Mouse (Mus musculus): ENCODE data around the gene Wnt8b.
A peak's percentile ranks its signal among the peaks of the same experiment; 100 is the strongest.

Wnt8b gene

DNA sequence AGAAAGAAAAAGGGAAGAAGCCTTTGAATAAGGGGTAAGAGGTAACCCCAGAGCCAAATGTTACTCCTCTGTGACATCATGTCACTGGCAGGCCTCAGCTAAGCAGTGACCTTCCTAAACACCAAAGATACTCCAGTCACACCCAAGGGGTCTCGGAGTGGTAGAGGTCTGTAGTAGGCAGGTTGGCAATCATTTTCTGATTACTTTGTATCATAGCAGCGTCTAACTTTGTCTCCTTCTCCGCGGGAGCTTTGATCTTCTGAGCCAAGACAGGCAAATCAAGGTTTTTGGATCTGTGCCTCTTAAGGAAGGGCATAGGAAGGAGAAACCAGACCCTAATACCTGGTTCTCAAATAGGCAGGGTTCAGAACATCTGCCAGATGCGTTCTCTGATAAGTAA, 19.3 kb downstream of the Wnt8b start:
- DNase-seq (ENCODE audit: low spot score in 2 of 2), result peak in 1 of 2 experiments; percentile 23

DNA sequence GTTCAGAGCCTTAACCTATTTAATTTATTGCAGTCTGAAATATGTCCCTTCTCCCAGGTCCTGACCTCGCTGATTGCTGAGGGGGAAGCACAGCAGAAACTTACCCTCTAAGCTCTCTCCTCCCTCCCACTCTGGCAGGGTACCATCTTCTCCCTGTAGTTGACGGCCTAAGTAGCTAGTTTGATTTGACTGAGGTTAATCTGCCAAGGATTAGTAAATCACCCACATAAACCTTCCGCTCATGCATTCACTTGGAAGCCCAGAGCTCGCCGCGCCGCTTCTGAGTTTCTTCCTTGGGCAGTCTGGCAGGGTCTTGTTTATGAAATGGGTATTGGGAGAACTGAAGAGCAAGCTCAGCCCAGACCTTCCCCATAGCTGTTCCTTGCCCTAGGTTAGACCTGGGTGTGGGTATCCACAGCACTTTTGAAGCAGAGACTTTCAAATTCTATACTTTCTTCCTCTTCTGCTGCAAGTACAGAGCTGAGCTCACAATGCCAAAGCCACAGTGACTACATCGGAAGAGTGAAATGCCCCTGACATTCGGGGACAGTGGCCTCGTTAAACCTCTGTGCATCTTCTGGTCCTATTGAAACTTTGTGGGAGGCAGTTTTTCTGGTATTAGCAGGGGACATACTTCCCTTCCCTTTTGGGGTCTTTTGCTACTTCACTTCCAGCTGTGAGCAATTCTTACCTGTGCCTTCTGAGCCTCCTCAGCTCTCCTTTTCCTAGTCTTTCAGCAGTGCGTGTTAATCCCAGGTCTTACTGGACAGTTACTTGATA, 20.0 kb downstream of the Wnt8b start:
- no peak for DNase-seq (ENCODE audit: low spot score in 2 of 2)

DNA sequence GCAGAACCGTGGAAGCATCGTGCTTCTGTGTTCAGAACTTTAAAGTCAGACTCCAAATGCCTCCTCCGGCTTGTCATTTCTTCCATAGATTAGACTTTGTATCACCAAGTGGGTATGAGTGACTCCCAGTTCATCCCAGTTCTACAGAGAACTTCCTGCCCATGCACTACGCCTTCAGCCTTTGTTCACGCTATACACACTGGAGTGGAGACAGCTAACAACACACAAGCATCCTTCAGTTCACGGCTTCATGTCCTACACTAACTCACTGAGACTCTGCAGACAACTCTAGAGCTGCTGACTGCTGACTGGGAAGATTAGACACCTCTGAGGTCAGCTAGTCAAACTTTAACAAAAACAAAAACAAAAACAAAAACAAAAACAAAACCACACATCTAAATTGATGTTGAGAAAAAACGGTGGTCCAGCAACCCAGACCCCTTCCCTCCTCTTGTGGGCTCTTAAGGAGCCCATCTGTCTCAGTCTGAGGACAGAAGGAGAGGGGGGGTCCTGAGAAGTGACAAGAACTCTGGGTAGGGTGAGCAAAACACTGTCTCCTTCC, 20.7 kb downstream of the Wnt8b start:
- DNase-seq (ENCODE audit: low spot score in 2 of 2), result no peak

DNA sequence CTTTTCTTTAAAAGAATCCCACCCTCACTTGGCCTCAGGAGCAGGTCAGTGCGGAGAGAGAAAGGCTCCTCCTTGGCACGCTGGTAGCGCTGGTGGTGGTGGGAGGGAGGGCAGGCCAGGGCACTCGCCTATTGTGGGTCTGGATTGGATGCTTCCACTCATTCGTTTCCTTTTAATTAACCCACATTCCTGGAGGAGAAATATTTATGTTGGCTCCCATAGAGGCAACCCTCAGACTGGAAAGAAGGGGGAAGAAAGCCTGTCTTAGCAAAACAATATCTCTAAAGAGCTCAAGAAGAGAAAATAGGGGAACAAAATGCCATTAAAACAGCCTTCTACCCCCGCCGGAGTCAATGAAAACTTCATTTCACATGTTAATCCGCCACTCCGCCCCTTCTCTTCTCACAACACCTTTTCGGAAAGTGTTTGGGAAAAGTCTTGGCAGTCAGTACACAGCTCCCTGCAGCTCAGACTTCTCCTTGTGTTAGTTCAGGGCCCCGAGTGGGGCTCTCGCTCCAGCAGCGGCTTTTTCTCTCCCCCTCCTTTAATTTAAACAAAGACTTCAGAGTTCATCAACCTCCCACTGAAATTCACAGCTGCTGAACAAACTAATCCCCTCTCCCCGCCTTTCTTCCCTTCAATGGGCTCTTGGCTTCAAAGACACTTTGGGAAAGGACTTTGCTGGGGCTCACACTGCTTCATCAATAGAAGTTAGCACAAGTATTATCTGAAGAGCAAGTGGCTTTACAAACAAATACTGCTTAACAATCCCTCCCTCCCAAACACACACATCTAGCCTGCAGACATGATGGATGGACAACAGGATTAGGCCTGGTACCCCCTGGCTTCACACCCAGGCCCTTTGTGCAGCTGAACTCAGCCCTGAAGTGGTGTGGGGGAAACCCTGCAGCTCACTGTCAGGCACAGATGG, 21.5 kb downstream of the Wnt8b start:
- DNase-seq (ENCODE audit: low spot score in 2 of 2), result no peak

DNA sequence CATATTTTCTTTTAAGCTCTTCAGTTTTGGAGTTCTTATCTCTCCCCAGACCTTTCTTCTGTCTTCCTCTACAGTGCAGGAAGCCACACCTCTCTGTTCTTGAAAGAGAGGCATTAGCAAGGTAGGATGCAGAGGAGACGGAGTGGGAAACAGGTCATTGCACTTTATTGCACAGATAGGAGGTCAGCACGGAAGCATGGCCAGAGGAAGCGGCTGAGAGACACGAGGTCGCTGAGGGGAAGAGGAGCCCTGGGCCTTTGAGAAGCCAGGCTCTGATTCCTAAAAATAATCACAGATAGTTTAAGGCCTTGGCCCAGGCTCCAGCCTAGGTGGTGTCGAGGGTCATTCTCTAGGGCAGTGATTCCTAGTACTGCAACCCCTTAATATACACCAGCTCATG, 22.5 kb downstream of the Wnt8b start:
- DNase-seq (ENCODE audit: low spot score in 2 of 2), result no peak

DNA sequence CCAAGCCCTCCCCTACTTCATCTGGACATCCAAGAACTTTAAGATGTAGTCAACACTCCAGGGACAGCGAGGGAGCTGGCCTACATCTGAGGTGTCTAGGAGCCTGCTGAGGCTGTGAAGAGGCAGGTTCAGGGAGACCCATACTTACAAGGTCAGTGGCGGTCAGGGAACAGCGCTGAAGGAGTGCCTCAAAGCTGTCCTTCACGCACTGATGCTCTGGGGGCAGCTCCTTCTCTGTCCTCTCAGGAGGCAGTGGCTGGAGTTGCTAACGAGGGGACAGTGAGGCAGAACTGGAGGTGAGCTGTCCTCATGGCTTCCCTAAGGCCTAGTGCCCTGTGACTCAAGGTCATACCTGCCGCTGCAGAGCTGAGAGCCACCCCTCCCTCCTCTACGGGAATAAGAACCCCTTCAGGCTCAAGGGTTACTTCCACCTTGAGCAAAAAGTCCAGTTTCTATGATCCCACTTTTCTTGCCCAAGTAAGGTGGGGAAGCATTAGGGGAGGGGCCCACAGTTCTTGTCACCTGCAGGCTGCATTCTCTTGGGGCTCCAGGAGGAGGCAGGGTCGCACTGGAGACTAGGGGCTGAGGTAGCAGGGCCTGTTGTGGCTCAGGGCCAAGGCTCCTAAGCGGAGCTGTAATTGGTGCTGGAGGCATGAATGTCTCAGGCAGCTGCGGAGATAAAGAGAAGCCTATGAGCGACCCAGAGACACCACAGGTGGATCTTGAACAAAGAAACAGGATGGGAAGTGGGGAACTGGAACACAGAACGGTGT, 24.9 kb downstream of the Wnt8b start:
- DNase-seq (ENCODE audit: low spot score in 2 of 2), result peak; percentile 48 to 64

DNA sequence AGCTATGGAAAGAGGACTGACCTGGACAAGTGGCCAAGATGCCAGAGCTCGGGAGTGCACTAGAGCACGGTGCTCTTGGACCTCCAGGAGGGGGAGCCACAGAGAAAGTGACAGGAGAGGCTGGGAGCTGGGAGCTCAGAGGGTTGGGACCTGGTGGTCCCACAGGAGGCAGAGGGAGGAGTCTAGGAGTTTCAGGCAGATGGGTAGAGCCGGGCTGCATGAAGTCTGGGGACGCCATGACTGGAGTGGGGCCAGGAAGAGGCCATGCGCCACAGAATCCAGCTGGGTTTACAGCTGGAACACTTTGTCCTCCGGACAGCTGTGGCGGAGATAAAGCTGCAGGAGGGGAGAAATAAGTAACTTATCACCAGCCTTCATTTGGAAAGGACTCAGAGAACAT, 25.9 kb downstream of the Wnt8b start:
- DNase-seq (ENCODE audit: low spot score in 2 of 2), result no peak

DNA sequence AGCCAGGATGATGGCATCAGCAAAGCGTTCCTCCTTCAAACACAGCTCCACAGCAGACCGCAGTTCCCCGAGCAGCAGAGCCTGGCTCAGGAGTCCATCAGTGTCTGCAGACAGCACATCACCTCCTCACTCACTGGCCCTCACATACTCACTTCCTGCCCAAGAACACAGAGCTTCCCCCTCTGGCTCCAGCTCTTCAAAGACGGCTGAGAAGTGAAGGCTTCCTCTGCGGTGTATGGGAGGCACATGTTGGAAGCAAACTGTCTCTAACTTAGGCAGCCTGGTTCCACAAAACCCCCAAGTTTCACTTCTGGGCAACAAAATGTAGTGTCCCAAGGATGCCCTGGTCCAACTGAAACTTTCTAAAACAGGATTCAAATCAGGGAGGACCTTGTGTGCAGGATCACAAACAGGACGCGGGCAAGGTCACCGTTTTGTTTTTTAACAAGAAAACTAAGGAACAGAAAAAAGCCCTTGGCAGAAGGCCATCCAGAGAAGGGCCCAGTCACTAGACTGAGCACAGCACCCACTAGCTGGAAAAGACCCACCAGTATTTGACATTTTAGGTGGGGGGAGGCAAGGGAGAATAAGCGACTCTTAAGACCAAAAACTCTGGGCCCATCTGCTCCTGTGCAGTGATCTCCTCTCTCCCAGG, 32.4 kb downstream of the Wnt8b start:
- peak; percentile 48 to 59 for DNase-seq (ENCODE audit: low spot score in 2 of 2)

DNA sequence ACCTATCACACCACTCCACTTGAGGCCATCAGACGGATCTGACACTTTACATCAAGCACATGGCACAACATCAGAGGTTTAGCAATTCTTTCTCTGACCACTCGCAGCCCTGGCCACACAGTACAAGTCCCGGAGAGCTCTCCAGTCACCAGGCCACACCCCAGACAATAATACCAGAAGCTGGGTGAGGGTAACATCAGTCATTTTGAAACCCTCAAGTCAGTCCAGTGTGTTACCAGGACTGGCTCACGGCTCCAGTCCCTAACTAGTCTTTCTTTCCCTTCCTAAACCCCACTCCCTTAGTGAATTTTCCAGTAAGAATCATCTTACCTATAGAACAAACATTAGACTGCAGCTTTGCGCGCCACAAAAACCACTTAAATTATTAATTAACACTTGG, 36.7 kb downstream of the Wnt8b start:
- no peak for DNase-seq (ENCODE audit: low spot score in 2 of 2)

DNA sequence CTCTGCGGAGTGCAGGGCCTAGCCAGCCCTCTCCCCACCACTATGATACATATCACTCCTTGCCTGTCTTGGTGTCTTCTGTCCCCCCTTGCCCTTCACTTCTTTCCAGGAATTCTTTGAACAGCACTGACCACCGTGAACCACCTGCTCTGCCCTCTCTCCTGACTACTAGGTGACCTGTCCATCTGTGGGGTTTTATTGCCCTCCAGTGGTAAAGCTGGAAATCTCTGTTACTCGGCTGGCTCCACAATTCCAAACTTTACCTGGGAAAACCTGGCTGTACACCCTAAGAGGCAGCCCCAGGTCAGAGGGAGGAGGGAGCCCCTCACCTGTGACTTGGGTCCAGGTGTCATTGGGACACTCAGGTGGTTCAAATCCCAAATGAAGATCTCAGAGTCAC, 42.1 kb downstream of the Wnt8b start:
- DNase-seq (ENCODE audit: low spot score in 2 of 2), result no peak

DNA sequence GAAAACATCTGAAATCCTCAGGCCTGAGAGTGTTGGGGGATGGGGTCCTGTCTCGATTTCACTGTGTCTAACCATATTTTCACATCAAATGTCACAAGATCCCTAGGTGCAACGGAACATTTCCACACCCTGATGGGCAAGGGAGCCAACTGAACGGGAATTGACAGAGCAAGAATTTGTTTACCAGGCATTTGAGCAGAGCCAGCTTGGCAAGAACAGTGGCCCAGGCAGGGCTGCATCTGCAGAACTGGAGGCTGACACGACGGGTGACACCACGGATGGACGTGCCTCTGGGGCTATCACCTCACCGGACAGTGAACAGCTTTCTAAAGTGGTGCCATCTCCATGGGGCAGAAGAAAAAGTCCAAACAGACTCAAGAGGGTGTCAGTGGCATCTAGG, 44.1 kb downstream of the Wnt8b start:
- DNase-seq (ENCODE audit: low spot score in 2 of 2), result no peak

DNA sequence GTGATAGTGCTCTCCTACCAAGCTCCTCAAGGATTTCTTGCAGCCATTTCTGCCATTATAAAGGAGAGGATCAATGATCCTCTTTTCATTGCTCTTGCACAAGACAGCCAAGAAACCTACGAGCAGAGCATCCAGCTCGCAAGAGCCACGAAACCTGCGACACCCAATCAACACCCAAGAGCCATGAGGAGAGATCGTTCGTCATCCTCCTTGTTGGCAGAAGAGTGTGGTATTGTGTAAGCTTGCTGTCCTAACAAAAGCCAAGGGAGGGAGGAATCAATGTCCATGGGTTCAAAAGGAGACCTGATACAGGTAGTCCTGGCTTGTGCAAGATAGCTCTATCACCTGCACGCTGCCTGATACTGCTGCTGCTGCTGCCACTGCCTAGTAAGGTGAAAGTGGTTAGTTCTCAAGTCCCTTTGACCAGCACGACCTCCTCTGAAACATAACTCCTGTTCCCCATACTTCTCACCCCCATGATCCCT, 49.5 kb downstream of the Wnt8b start:
- DNase-seq (ENCODE audit: low spot score in 2 of 2), result no peak

DNA sequence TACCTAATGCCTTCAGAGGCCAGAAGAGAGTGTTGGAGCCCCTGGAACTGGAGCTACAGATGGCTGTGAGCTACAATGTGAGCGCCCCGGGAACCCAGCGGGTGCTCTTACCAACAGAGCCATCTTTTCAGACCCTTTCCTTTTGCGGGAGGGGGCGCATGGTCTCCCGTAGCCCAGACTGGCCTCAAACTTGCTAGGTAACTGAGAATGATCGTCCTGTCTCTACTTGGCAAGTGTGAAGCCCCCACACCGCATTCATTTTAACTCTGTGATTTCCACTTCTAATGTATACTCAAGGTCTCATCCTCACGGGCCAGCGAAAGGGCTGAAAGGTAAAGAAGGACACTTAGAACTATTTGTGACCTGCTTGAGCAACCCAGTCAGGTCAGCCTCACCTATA, 51.1 kb downstream of the Wnt8b start:
- no peak for DNase-seq (ENCODE audit: low spot score in 2 of 2)

DNA sequence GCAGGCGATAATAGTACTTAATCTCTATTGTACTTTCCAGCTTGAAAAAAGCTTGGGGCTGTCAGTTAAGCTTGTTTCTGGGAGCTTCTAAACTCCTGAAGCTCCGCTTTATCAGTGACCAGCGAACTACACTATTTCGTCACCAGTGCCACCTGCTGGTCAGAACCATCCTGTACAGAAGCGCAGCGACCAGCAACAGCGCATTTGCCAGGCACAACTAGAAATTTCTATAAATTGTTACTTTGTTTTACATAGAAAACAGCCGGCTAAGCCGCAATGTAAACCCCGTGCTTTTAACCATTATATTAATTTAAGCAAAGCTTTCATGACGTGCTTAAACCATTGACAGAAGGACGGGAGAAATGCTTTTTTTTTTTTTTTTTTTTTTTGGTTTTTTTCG, 51.5 kb downstream of the Wnt8b start:
- DNase-seq (ENCODE audit: low spot score in 2 of 2), result peak; percentile 44 to 82

DNA sequence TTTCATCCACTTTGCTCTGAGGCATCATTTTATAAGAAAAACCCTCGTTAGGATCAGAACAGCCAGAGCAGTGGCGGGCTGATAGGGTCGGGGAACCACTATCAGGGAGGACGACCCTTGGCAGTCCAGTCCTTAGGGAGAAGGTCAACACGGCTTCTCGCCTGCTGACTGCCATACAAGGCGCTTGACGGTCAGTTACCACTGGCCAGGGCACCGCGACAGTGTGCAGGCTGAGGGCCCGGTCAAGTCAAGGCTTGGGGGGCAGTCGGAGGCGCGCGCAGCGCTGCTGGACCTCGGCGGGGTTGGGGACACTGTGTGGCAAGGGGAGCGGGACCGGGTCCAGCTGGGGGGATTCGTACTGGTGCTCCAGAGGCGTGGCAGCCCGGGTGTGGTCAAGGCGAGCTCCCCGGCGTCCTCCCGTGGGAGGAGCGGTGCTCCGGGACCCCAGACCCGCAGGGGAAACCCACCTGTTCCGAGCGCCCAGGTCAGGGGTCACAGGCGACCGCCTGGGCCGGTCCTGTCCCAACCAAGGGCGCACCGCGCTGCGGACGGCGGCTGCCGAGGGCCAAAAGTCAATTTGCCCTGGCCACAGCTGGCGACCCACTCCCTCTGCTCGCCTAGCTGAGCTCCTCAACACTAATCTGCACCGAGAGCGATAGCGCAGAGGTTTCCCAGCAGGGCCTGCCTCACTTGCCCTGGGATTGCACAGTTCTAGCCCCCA, 52.2 kb downstream of the Wnt8b start, which contains the start of gene Sec31b:
Gene Sec31b (minus strand): TSS at position 544 of the 721 bp plus-strand sequence.
- DNase-seq (ENCODE audit: low spot score in 2 of 2), result no peak

DNA sequence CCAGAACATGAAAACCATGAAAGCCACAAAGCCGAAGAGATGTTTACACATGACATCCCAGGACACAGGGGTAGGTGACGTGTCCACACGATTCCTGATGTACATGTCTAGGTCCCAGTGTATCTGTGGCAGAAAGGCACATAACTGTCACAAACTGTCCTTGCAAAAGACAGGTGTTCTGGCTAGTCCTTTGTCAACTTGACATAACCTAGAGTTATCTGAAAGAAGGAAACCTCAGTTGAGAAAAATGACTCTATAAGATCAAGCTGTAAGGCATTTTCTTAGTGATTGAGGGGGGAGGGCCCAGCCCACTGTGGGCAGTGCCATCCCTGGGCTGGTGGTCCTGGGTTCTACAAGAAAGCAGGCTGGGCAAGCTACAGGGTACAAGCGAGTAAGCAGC, 59.5 kb downstream of the Wnt8b start, which contains the start of gene Gm20538:
Gene Gm20538 (minus strand): TSS at position 101 of the 400 bp plus-strand sequence.
- no peak for DNase-seq (ENCODE audit: low spot score in 2 of 2)

DNA sequence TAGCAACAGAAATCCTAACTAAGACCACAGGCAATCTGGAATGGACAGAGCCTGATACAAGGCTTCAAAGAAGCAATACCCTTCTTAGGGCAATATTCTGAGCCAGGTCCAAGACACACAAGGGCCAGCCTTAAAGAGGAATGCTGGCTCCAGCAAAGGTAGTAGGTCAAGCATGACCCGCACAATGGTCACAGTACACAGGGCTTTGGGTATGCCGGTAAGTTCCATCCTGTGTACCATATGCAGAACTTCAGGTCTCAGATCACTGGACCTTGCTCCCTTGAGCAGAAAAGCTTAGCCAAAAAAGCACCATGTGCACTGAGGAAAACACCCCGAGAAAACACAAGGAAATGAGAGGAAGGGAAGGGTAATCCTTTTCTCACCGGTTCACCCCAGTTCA, 60.0 kb downstream of the Wnt8b start:
- DNase-seq (ENCODE audit: low spot score in 2 of 2), result no peak

DNA sequence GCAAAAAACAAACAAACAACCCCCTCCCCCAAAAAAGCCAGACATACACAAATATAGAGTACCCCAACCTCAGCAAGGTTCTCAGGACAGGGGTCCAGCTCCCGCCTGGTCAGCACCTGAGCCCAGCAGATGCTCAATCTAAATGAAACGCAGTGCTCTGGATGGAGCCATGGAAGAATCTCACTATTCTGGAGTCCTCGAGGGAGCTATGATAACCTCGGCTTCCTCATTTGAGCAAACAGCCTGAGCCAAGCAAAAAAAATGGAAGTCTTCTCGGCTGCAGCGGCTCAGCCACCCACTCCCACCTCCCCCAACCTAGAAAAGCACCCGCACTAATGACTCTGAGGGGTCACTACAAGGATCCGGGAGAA, 61.2 kb downstream of the Wnt8b start:
- DNase-seq (ENCODE audit: low spot score in 2 of 2), result no peak

DNA sequence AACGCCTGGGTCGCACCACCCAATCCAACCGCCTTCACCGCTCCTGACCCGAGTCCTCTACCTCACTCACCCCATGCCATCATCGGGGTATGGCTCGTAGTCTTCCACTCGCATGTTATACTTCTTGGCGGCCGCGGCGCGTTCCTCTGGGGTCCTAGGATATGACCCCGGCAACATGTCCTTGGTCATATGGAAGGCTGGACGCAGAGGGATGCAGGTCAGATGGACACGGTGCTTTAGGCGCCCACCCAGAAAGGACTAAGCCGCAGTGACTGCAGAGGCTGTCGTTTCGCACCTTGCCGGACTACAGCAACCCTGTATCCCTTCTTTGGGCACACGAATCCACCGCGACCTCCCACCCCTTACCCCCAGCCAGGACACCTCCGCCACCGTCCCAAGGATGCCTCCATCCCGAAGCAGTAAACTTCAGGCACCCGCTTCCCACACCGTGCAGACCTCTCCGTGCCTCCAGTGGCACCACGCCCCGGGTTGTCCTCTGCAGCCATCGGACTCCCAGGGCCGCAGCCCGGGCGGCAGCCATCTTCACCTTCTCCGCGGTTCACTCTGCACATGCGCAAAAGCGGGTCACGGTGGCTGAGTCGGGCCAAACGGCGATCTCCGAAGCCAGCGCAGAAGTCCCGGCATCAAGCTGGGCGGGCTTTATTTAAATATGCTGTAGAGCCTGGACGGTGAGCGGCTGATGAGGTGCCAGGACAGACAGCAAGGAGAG, 61.8 kb downstream of the Wnt8b start, which contains the start of gene Ndufb8:
Gene Ndufb8 (minus strand): TSS at position 580 of the 730 bp plus-strand sequence.
- peak; percentile 87 to 93 for DNase-seq (ENCODE audit: low spot score in 2 of 2)
